Mouse (Mus musculus) adrenal gland, postnatal 14 days (tissue): ENCODE data around the gene Blvrb. TPM values are rescaled to one million over a fixed set of nuclear protein-coding genes. Genes with fewer than 3 reads are reported as not detected.

ENCODE experiments used
- DNase-seq: peaks from one replicate; pipeline ENCODE4 v3.0.0; 2021; ENCODE audit warnings: mixed read lengths
- total RNA-seq: library from RNA; stranded (reverse); gene quantifications from 2 replicates; pipeline ENCODE4 v1.2.3, GENCODE M21; 2021

Blvrb gene
- total RNA-seq, 1 experiment from 2014 or later = 76.9 TPM

DNA sequence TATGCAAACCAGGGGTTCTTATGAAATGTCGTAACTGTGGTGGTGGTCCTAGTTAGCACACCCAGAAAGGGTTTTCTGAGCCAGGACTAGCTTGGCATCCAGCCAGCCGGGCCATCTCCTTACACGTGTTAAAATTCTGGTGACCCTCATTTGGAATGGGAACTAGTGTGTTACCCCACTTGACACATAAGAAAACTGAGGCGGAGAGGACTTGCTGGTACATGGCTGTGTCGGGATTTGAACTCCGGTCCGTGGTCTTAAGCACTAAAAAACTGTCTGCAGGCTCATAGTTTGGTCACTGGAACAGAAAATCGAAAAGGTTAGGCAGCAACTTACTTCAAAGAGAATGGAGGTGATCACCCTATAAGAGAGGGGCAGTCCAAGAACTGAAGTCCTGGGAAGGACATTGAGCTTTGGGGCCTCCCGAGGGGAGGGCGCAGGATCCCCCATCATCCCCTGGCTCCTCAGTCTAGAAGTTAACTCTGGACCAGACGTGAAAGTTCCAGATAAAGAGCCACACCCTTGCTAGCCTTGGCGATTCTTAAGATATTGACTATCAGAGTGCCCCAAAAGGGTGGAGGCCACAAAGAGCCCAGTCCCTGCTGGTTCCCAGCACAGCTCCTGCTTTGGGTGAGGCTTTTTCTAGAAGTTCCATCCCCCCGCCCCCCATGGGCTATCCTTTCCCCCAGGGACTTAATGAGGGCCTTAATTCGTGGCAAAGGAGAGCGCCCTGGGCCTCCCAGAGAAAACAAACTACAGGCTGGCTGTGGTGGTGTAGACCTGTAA, 836 bp downstream of the Blvrb start:
- DNase-seq = no peak

- DNase-seq = peak; percentile 86
Measured at GRCm38 (mm10) chr7:27449256-27449862, 1.6 kb downstream of the Blvrb start.

- no peak for DNase-seq
Measured at GRCm38 (mm10) chr7:27451359-27451758, 3.6 kb downstream of the Blvrb start.

DNA sequence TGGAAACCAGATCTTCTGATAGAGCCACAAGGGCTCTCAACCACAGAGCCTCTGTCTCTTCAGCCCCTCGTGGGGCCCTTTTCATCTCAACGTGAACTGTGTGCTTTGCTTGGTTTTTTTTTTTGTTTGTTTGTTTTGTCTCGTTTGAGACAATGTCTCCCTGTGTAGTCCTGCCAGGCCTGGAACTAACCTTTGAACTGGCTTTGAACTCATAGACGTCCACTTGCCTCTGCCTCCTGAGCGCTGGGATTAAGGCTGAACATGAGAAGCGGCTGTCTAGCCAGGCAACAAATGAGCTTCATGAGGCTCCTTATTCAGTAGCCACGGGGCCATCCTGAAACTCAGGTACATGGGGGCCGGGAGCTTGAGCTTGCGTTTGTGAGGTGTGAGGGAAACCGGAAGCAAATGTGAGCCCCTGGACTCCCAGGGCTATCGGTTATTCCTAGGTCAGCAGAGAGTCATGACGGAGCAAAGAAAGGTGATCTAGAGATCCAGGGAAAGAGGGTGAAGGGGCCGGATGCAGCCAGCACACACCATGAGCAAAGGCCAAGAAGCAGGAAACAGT, 4.5 kb downstream of the Blvrb start:
- no peak for DNase-seq

GRCm38 (mm10) chr7:27454461-27455121, 6.8 kb downstream of the Blvrb start:
- DNase-seq = no peak

- no peak for DNase-seq
Measured at GRCm38 (mm10) chr7:27455273-27455672, 7.5 kb downstream of the Blvrb start.

GRCm38 (mm10) chr7:27458614-27459013, 10.8 kb downstream of the Blvrb start:
- DNase-seq = no peak

GRCm38 (mm10) chr7:27459640-27460039, 11.9 kb downstream of the Blvrb start:
- DNase-seq = no peak

DNA sequence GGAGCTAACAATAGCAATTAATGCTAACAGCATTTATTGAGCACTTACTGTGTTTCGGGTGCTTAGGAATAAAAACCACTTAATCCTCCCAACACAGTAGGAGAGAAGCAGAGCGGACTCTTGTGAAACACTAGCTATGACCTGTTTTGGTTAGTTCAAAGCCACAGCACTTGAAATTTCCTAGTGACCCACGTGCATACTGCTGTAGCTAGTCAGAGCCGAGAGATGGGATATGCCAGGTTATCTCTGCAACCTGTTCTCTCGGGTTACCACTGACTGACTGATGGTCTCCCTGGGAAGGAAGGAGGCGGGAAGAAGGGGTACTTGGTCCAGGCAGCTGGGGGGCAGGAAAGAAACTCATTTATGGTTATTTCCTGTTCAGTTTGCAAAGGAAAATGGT, 12.7 kb downstream of the Blvrb start:
- DNase-seq = no peak

- DNase-seq = peak; percentile 29
Measured at GRCm38 (mm10) chr7:27467648-27468047, 19.9 kb downstream of the Blvrb start.

DNA sequence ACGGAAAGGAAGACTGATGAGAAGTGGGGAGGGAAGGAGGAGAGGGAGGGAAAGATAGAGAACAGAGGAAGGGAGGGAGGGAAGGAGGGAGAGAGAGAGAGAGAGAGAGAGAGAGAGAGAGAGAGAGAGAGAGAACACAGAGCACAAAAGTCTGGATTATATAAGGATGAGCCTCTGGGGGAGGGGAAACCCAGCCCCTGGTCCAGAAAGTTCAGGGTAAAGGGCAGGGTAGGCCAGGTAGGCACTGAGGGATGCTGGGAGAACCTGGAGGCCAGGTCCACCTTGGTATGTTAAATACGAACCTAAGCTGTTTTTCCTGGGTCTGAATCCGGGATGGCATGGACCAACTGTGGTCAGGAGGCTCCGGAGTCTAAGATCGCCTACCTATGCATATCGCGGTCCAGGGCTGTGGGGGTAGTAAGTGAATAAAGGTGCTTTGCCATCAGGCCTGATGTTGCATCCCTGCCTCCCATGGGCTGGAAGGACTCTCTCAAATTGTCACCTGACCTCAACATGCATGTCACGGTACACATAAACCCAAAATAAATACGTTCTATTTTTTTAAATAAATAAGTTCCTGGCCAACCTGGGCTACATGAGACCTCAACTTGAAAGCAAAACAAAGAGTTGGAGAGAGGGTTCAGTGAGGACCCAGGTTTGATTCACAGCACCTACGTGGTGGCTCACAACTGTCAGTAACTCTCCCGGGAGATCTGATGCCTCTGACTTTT, 23.8 kb downstream of the Blvrb start:
- DNase-seq = no peak

- DNase-seq = no peak
Measured at GRCm38 (mm10) chr7:27472596-27472995, 24.8 kb downstream of the Blvrb start.

GRCm38 (mm10) chr7:27473156-27473834, 25.5 kb downstream of the Blvrb start, which contains the start of gene Sertad3:
Gene Sertad3 (plus strand): TSS chr7:27473768.
- peak; percentile 100 for DNase-seq

DNA sequence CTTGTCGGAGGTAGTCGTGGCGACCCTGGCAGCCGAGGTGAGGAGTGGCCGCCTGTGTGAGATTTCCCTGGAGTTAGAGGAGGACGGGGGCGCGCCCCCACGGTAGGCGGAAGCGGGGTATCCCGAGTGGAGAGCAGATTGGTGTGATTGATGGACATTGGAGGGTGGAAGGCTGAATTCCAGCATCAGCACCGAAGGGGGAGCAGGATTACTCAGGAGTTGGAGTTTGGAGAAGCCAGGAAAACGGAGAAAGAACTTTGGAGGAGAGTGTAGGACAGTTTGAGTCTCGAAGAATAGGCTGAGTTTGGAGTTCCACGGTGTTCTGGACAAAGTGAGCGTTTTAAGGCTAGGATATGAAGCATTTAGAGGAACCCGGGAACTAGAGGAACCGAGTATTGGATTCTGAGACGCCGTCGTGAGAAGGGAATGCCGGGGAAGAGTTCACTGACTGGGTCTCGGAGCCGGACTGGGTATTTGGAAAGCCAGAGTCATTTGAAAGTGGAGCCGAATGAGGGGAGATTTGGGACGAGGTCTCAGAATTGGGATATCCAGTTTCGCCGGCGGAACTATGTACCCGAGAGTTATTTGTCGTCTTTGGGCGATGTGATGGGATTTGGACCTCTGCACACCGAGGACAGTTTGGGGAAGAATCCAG, 26.2 kb downstream of the Blvrb start:
- no peak for DNase-seq

GRCm38 (mm10) chr7:27474490-27474954, 26.7 kb downstream of the Blvrb start:
- peak; percentile 99 for DNase-seq

DNA sequence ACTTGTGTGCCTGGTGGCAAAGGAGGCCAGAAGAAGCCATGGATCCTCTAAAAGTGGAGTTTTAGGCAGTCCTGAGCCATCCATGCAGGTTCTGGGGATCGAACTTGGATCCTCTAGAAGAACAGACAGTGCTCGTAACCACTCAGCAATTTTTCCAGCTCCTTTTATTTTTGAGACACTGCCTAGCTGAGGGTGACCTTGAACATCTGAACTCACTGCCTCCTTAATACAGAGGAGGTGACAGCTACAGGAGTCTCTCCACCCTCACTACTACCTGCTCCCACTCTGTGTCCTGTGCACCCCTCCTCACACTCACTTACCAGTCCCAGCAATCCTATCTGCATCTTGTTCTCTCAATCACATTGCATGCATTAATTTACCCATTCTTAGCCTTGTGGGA, 27.8 kb downstream of the Blvrb start:
- DNase-seq = no peak

GRCm38 (mm10) chr7:27476098-27476635, 28.4 kb downstream of the Blvrb start:
- DNase-seq = no peak

DNA sequence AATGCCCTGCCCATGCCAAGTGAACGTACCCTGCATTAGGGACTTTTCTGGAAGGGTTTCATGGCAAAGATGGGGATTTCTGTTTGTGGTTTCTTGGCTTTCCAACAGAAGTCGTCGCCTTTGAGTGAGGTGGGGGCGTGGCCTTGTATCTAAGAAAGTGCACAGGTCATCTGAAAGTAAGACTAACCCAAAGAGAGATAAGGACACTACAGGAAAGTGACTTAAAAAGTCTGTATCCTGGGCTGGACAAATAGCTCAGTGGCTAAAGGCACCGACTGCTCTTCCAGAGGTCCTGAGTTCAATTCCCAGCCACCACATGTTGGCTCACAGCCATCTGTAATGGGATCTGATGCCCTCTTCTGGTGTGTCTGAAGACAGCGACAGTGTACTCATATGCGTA, 30.8 kb downstream of the Blvrb start:
- DNase-seq = no peak

DNA sequence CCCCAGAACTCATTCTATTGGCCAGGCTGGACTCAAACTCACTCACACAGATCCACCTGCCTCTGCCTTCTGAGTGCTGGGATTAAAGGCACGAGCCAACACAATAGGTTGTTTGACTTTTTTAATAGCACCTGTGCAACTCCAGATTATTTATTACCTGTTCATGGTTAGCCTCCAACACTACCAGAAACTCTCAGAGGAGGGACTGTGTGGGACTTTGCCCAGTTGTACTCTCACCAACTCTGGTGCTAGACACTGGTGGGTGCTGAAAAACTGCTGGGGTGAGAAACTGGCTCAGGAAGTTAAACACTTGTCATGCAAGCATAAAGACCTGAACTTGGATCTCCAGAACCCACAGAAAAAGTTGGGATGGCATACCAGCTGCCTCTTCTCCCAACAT, 32.0 kb downstream of the Blvrb start:
- no peak for DNase-seq

DNA sequence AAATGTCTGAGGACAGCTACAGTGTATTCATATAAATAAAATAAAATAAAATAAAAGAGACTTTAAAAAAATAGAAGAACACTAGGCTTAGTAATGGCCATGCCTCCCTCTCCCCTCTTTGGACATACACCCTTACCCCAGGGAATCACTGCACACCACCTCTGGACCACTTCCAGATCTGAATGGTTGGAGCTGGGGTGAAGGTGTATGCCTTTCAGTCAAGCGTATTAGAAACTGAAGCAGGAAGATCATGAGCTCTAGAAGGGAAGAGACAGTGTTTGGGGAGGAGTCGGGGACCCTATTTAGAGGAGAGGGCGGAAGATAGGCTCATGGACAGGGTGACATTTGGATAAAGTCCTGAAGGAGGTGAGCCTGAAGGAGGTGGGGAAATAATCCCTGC, 32.7 kb downstream of the Blvrb start:
- no peak for DNase-seq
